Mouse (Mus musculus) embryonic facial prominence, embryonic 11.5 days (tissue): ENCODE measurements around the gene Dusp27. TPM values are rescaled to one million over a fixed set of nuclear protein-coding genes. Genes with fewer than 3 reads are reported as not detected.
A peak's percentile ranks its signal among the peaks of the same experiment; 100 is the strongest.

ENCODE experiments used
- ATAC-seq: fragments of 200-750 bp; cut with Nextera tagmentation; replicated peaks from 2 replicates; pipeline ENCODE4 v1.8.0; 2017; ENCODE audit warnings: low read depth; ENCODE audit not compliant: insufficient number of reproducible peaks, low FRiP score, low TSS enrichment
- DNase-seq: peaks from one replicate; pipeline ENCODE4 v3.0.0-alpha.2; 2015; ENCODE audit warnings: low spot score
- H3K27ac ChIP-seq: fragments of 300-500 bp; sonication (generic); replicated peaks from 2 replicates; pipeline ENCODE4 v1.5.1; 2014; ENCODE audit warnings: mild to moderate bottlenecking, low read depth, low read length, control low read depth
- H3K27me3 ChIP-seq: fragments of 300-500 bp; sonication (generic); 2 replicates; pipeline ENCODE4 v1.6.1; 2014; ENCODE audit warnings: mild to moderate bottlenecking, low read length, moderate library complexity, mixed read lengths; ENCODE audit not compliant: control insufficient read depth, insufficient read depth
- H3K36me3 ChIP-seq: fragments of 300-500 bp; sonication (generic); replicated peaks from 2 replicates; pipeline ENCODE4 v1.6.1; 2014; ENCODE audit warnings: low read depth, mild to moderate bottlenecking, low read length, moderate library complexity, mixed read lengths; ENCODE audit not compliant: control insufficient read depth, insufficient read depth
- H3K4me1 ChIP-seq: fragments of 300-500 bp; sonication (generic); 2 replicates; pipeline ENCODE4 v1.6.1; 2014; ENCODE audit warnings: low read length, mixed read lengths; ENCODE audit not compliant: control insufficient read depth, insufficient read depth
- H3K4me2 ChIP-seq: fragments of 300-500 bp; sonication (generic); 2 replicates; pipeline ENCODE4 v1.6.1; 2014; ENCODE audit warnings: low read depth, mild to moderate bottlenecking, control low read depth, low read length, moderate library complexity
- H3K4me3 ChIP-seq: fragments of 300-500 bp; sonication (generic); 2 replicates; pipeline ENCODE4 v1.5.1; 2014; ENCODE audit warnings: low read depth, low read length, control low read depth
- H3K9ac ChIP-seq: fragments of 300-500 bp; sonication (generic); replicated peaks from 2 replicates; pipeline ENCODE4 v1.6.1; 2014; ENCODE audit warnings: mild to moderate bottlenecking, control low read depth, low read length
- H3K9me3 ChIP-seq: fragments of 300-500 bp; sonication (generic); replicated peaks from 2 replicates; pipeline ENCODE4 v1.6.1; 2016; ENCODE audit warnings: mild to moderate bottlenecking, low read length, inconsistent platforms, mixed read lengths; ENCODE audit not compliant: control insufficient read depth
- WGBS: fragments of 180-500 bp; shearing (Covaris S2); extraction: QIAGEN DNeasy Blood & Tissue Kit; methylation state at CpG from one replicate; pipeline ENCODE4 v1.1.7; 2014; 5-methylcytosine and 5-hydroxymethylcytosine counted together
- polyA plus RNA-seq: library from polyadenylated mRNA; unstranded; fragments of >200 nt; fragmentation: Nextera tagmentation; extraction: Ambion mirVana; gene quantifications from 2 replicates; pipeline ENCODE4 v1.2.1, GENCODE M21; 2014

Dusp27 gene
- polyA plus RNA-seq, 1 experiment from 2014 or later, result 2.2 TPM

DNA sequence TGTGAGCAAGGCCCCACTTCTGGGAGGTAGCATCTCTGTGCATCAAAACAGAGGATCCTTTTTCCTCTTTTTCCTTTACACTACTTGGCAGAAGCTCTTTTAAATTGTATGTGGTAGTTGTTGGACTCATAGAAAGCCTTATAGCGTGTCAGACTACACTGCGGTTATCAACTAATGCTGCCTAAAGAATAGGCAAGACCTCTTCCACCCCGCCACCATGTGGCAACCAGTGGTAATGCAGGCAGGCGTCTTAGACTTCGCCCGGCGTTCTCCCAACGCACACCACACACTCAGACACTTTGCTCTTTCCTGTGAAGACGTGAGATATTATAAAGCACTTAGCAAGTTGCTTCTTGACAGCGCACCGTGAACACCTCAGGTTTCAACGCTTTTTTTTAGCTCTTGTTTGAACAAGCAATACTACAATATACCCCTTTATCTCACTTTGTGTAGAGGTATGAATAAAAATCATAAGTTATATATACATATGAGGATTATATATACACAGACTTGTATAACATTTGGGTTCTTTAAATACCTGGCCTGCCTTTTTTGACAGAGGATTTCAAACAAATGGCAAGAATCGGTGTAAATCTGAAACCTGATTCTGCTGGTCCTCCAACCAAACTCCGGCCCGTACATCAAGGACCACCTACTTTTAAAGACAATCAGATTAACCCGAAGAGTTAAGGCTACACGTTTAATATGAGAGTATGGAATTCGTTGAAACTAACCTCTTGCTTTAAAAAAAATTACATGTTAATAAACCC is 25.8 kb upstream of the Dusp27 start:
- WGBS, result 12% methylated on average over 18 of the region's 18 CpGs
- 0 out of 2 replicates have a peak, but pooled peaks have one; percentile 20 for ATAC-seq

DNA sequence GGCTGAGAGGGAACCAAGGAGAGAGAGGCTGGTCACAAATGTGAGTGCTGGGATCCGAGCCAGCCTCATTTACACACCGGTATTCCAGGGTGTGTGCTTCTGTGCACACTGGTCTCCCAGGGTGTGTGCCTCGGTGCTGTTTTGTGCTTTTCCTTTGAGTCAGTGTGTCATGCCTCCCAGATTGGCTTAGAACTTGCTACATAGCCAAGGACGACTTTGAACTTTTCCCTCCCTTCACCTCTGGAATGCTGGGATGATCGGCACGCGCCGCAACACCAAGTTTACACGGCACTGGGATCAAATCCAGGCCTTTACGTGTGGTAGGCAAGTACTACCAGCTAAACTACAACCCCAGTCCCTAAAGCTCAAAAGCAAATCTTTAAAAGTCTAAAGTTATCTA is 24.3 kb upstream of the Dusp27 start:
- DNase-seq (no peak), ATAC-seq (no peak)
- Histone ChIP-seq H3K4me1 (no peaks in the 10 kb centered on the region), H3K27me3 (peaks cover 8% of the 10 kb centered on the region), H3K9ac (no peak overlapping the region), H3K4me3 (no peak overlapping the region), H3K36me3 (no peaks in the 10 kb centered on the region), H3K9me3 (no peaks in the 10 kb centered on the region), H3K4me2 (no peak overlapping the region), H3K27ac (no peak overlapping the region)
- 93% methylated on average over 10 of the region's 10 CpGs for WGBS

More for the DNA sequence above, 25.8 kb upstream of the Dusp27 start:
- peak; percentile 96 for DNase-seq
- no peak overlapping the region for H3K9ac ChIP-seq
- no peak overlapping the region for H3K4me3 ChIP-seq
- H3K4me1 ChIP-seq, result no peaks in the 10 kb centered on the region
- H3K27ac ChIP-seq, result no peak overlapping the region
- H3K9me3 ChIP-seq, result no peaks in the 10 kb centered on the region
- H3K36me3 ChIP-seq, result no peaks in the 10 kb centered on the region
- peaks cover 8% of the 10 kb centered on the region for H3K27me3 ChIP-seq
- H3K4me2 ChIP-seq, result no peak overlapping the region

DNA sequence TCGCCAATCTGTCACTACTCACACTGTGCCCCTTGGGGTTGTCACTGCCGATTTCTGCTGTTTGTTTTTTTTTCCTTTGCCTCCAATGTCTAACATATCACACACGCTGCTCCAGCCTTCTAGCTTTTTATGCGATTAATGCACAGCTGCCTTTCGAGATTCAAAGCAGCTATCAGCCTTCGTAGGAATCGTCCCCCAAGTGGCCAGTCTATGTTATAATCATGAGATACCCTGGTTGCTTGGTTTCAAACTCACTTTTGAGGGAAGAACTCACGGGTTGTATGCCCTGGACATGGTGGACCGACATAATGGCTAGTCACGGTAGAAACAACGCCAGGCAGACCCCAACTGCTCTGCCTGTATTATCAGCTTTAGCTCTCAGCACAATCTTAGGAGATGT is 23.6 kb upstream of the Dusp27 start:
- Histone ChIP-seq H3K9ac (no peak overlapping the region), H3K4me3 (no peak overlapping the region), H3K4me2 (no peak overlapping the region), H3K27ac (no peak overlapping the region), H3K27me3 (peaks cover 8% of the 10 kb centered on the region), H3K9me3 (no peaks in the 10 kb centered on the region), H3K36me3 (no peaks in the 10 kb centered on the region), H3K4me1 (no peaks in the 10 kb centered on the region)
- ATAC-seq, result no peak
- peak; percentile 42 for DNase-seq
- 68% methylated on average over 11 of the region's 11 CpGs for WGBS

DNA sequence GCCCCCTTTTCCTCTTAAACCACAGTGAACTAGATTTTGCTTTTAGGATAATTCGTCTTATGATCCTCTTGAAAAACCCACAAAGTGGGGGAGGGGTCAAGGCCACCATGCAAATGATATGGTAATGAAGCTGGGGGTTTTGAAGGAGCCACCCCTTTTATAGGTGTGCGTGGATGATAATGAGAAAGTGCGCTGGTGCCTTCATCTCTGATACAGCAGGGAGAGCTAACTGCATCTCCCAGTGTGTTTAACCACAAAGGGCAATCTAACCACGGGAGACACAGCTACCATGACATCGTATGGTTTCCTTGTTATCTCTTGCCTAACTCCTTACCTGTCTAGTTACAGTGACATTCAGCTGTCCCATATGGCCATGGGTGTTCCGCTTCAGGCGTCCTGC is 22.3 kb upstream of the Dusp27 start:
- H3K9ac ChIP-seq, result no peak overlapping the region

DNA sequence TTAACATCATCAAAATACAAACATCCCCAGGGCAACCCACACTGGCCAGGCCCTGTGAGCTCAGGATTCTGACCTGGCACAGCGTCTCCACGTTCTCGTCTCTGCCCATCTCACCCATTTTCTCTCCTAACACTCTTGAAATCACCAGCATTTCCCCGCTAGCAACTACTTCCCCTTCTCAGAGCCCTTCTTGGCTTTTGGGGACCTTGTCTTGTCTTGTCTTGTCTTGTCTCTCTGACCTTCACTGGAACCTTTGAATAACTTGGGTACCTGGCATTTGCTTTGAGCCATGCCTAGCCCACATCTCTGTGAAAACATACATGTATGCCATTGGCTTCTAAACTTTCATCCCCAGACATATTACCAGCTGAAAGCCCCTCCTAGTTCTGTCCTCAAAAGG is 21.7 kb upstream of the Dusp27 start:
- 84% methylated on average over 4 of the region's 4 CpGs for WGBS
- Histone ChIP-seq H3K4me2 (no peak overlapping the region), H3K9me3 (no peaks in the 10 kb centered on the region), H3K27ac (no peak overlapping the region), H3K27me3 (no peaks in the 10 kb centered on the region; the same call in 1 of the 2 replicates), H3K4me1 (no peaks in the 10 kb centered on the region), H3K9ac (no peak overlapping the region; the same call in 1 of the 2 replicates), H3K36me3 (no peaks in the 10 kb centered on the region), H3K4me3 (no peak overlapping the region)
- ATAC-seq (no peak), DNase-seq (no peak)

More for the DNA sequence above, 22.3 kb upstream of the Dusp27 start:
- Histone ChIP-seq H3K4me1 (no peaks in the 10 kb centered on the region), H3K27ac (no peak overlapping the region), H3K36me3 (no peaks in the 10 kb centered on the region), H3K9me3 (no peaks in the 10 kb centered on the region), H3K4me3 (no peak overlapping the region), H3K4me2 (no peak overlapping the region), H3K27me3 (peaks cover 3% of the 10 kb centered on the region)
- no peak for ATAC-seq
- 86% methylated on average over 7 of the region's 7 CpGs for WGBS
- no peak for DNase-seq

DNA sequence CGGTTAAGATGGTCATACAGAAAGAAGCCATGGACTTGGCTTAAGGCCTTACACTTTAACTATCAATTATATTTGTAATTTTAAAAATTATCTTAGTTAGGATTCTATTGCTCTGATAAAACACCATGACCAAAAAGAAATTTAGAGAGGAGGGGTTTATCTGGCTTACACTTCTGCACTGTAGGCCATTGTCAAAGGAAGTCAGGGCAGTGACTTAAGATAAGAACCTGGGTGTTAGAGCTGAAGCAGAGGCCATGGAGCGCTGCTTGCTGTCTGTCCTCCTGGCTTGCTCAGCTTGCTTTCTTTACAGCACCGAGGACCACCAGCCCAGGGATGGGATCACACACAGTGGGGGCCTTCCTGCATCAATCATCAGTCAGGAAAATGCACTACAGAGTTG is 19.9 kb upstream of the Dusp27 start:
- WGBS, result 67% methylated on average over 3 of the region's 3 CpGs
- Histone ChIP-seq H3K27ac (no peak overlapping the region), H3K9ac (no peak overlapping the region)

DNA sequence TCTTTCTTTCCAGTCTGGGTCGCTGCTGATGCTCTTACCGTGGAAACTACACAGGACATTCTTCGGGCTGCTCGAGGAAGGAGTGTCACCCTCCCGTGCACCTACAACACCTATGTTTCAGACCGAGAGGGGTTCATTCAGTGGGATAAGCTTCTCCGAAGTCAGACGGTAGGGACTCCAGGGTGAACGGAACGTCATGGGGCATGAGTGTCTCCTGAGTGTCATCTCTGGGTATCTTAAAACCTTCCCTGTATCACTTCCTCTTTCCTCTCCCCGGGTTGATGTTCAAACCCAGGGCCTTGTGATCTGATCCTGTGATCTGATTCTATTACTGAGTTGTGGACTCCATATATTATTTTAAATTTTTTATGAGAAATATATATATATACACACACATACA is 18.9 kb upstream of the Dusp27 start:
- DNase-seq, result no peak
- no peaks in the 10 kb centered on the region for H3K36me3 ChIP-seq
- no peak overlapping the region for H3K4me2 ChIP-seq
- no peaks in the 10 kb centered on the region for H3K27me3 ChIP-seq
- no peak overlapping the region for H3K9ac ChIP-seq
- H3K4me1 ChIP-seq, result no peaks in the 10 kb centered on the region
- WGBS, result 89% methylated on average over 11 of the region's 11 CpGs
- no peak for ATAC-seq
- no peak overlapping the region for H3K4me3 ChIP-seq
- H3K9me3 ChIP-seq, result no peaks in the 10 kb centered on the region
- H3K27ac ChIP-seq, result no peak overlapping the region

More for the DNA sequence above, 19.9 kb upstream of the Dusp27 start:
- H3K4me3 ChIP-seq, result no peak overlapping the region
- no peak for ATAC-seq
- no peaks in the 10 kb centered on the region for H3K27me3 ChIP-seq
- H3K36me3 ChIP-seq, result no peaks in the 10 kb centered on the region
- H3K9me3 ChIP-seq, result no peaks in the 10 kb centered on the region
- no peaks in the 10 kb centered on the region for H3K4me1 ChIP-seq
- H3K4me2 ChIP-seq, result no peak overlapping the region
- DNase-seq, result no peak

DNA sequence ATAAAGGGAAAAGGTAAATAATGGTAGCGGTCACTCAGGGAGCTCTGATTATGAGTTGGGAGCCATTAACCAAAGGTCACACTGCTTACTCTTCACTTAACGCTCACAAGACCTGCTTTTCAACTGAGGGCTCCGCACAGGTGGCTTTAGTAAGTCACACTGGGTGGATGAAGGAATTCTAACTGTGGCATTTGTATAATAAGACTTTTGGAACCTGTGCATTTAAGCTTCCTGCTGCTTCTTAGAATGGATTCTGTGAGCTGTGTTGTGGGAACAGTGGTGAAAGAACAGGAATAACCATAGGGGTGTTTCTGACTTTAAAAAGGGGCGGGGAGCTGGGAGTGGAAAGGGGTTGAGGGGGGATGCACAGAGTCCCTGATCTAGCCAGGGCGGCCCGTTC is 14.6 kb upstream of the Dusp27 start:
- Histone ChIP-seq H3K27ac (no peak overlapping the region), H3K4me2 (no peak overlapping the region), H3K9ac (no peak overlapping the region), H3K27me3 (no peaks in the 10 kb centered on the region), H3K9me3 (no peaks in the 10 kb centered on the region), H3K36me3 (no peaks in the 10 kb centered on the region), H3K4me1 (no peaks in the 10 kb centered on the region), H3K4me3 (no peak overlapping the region)
- DNase-seq (no peak), ATAC-seq (no peak)
- WGBS, result 78% methylated on average over 6 of the region's 6 CpGs
